Mouse (Mus musculus): ENCODE data around the gene Ccpg1. TPM values are rescaled to one million over a fixed set of nuclear protein-coding genes. Genes with fewer than 3 reads are reported as not detected.

Ccpg1 gene
- polyA plus RNA-seq, 1 experiment: 9.5 TPM

- Histone ChIP-seq H3K4me2 (ENCODE audit: low read depth) (no peak overlapping the region), H3K4me3 (no peak overlapping the region), H3K36me3 (ENCODE audit: control insufficient read depth, insufficient read depth) (peaks cover 4% of the 10 kb centered on the region), H3ac (ENCODE audit: control insufficient read depth, insufficient read length) (no peak overlapping the region), H3K79me2 (ENCODE audit: control insufficient read depth, insufficient read depth) (no peaks in the 10 kb centered on the region), H3K27me3 (ENCODE audit: control insufficient read depth, insufficient read depth, insufficient read length) (no peaks in the 10 kb centered on the region)
- TF ChIP-seq SRF (IDR thresholded peaks at IDR 0.05; ENCODE audit: control insufficient read depth, insufficient read length, low read depth) (no peak), MAX (IDR thresholded peaks at IDR 0.05; ENCODE audit: low read depth) (no peak), E2F4 (IDR thresholded peaks at IDR 0.05; ENCODE audit: insufficient read depth) (no peak)
These were observed 29.5 kb downstream of the Ccpg1 start for GRCm38 (mm10) chr9:73014724-73015123.

GRCm38 (mm10) chr9:73019841-73020240, 34.6 kb downstream of the Ccpg1 start:
- Histone ChIP-seq H3K4me2 (ENCODE audit: low read depth) (no peak overlapping the region), H3K36me3 (ENCODE audit: control insufficient read depth, insufficient read depth) (no peaks in the 10 kb centered on the region)
- TF ChIP-seq TCF3 (IDR thresholded peaks at IDR 0.05; ENCODE audit: insufficient read length, low read depth) (no peak), USF1 (IDR thresholded peaks at IDR 0.05; ENCODE audit: low read depth) (no peak)

DNA sequence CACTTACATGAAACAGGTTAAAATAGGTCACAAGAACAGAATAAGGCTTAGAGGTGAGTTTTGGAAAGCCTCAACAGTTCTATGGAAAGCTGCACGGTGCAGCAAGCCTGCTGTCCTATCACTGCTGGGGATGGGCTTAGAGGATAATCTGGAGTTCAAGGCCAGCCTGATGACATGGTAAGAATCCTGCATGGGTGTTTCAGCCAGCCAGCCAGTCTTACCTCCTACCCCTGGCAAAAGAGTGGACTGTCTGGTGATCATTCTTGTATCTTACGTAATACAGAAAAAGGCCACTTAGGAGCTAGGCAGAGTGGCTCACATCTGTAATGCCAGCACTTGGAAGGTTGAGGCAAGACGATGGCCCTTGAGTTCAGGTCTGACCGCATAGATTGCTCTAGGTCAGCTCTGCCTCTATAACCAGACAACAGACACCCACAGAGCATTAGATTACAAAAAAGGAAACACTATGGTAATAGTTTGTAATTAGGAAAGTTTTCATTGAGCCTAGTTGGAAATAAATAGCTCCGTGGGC, 35.4 kb downstream of the Ccpg1 start:
- no peaks in the 10 kb centered on the region for H3K79me2 ChIP-seq (ENCODE audit: control insufficient read depth, insufficient read depth)
- H3K36me3 ChIP-seq (ENCODE audit: control insufficient read depth, insufficient read depth): no peaks in the 10 kb centered on the region
- no peak overlapping the region for H3K4me2 ChIP-seq (ENCODE audit: low read depth)
- H3K4me3 ChIP-seq: no peak overlapping the region
- no peaks in the 10 kb centered on the region for H3K27me3 ChIP-seq (ENCODE audit: control insufficient read depth, insufficient read depth, insufficient read length)
- TF ChIP-seq TCF3 (IDR thresholded peaks at IDR 0.05; ENCODE audit: insufficient read length, low read depth): no peak
- TF ChIP-seq REST (IDR thresholded peaks at IDR 0.05; ENCODE audit: insufficient read depth, insufficient read length): no peak
- H3ac ChIP-seq (ENCODE audit: control insufficient read depth, insufficient read length): no peak overlapping the region

More at GRCm38 (mm10) chr9:73019841-73020240, 34.6 kb downstream of the Ccpg1 start:
- no peak overlapping the region for H3ac ChIP-seq (ENCODE audit: control insufficient read depth, insufficient read length)
- H3K4me3 ChIP-seq: no peak overlapping the region
- no peaks in the 10 kb centered on the region for H3K27me3 ChIP-seq (ENCODE audit: control insufficient read depth, insufficient read depth, insufficient read length)
- no peaks in the 10 kb centered on the region for H3K79me2 ChIP-seq (ENCODE audit: control insufficient read depth, insufficient read depth)

GRCm38 (mm10) chr9:73025818-73026636, 40.8 kb downstream of the Ccpg1 start:
- no peak for TF ChIP-seq TCF3 (IDR thresholded peaks at IDR 0.05; ENCODE audit: insufficient read length, low read depth)
- no peak for TF ChIP-seq MYOD1 (IDR thresholded peaks at IDR 0.05; ENCODE audit: control insufficient read depth in 1 of 3, insufficient read length in 2 of 3, low read depth in 2 of 3)
- TF ChIP-seq CEBPB (IDR thresholded peaks at IDR 0.05; ENCODE audit: insufficient read depth, poor library complexity, severe bottlenecking): no peak
- no peak for TF ChIP-seq TCF12 (IDR thresholded peaks at IDR 0.05; ENCODE audit: insufficient read depth, poor library complexity, severe bottlenecking)
- TF ChIP-seq USF1 (IDR thresholded peaks at IDR 0.05; ENCODE audit: low read depth): no peak
- TF ChIP-seq MAX (IDR thresholded peaks at IDR 0.05; ENCODE audit: low read depth): no peak
- TF ChIP-seq POLR2AphosphoS2 (IDR thresholded peaks at IDR 0.05; ENCODE audit: insufficient read length, low read depth): no peak
- TF ChIP-seq REST (IDR thresholded peaks at IDR 0.05; ENCODE audit: insufficient read depth, insufficient read length): no peak
- no peak for TF ChIP-seq E2F4 (IDR thresholded peaks at IDR 0.05; ENCODE audit: insufficient read depth)
- TF ChIP-seq SRF (IDR thresholded peaks at IDR 0.05; ENCODE audit: control insufficient read depth, insufficient read length, low read depth): no peak
- TF ChIP-seq POLR2A (IDR thresholded peaks at IDR 0.05; ENCODE audit: insufficient read length, low read depth): no peak
- TF ChIP-seq MYOG (IDR thresholded peaks at IDR 0.05; ENCODE audit: control insufficient read depth in 1 of 3, insufficient read depth in 1 of 3, insufficient read length in 2 of 3, low read depth in 2 of 3): no peak
- Histone ChIP-seq H3K79me2 (ENCODE audit: control insufficient read depth, insufficient read depth) (no peaks in the 10 kb centered on the region), H3K36me3 (ENCODE audit: control insufficient read depth, insufficient read depth) (no peaks in the 10 kb centered on the region), H3K27me3 (ENCODE audit: control insufficient read depth, insufficient read depth, insufficient read length) (no peaks in the 10 kb centered on the region), H3K4me2 (ENCODE audit: low read depth) (no peak overlapping the region), H3K4me3 (no peak overlapping the region), H3ac (ENCODE audit: control insufficient read depth, insufficient read length) (no peak overlapping the region)

DNA sequence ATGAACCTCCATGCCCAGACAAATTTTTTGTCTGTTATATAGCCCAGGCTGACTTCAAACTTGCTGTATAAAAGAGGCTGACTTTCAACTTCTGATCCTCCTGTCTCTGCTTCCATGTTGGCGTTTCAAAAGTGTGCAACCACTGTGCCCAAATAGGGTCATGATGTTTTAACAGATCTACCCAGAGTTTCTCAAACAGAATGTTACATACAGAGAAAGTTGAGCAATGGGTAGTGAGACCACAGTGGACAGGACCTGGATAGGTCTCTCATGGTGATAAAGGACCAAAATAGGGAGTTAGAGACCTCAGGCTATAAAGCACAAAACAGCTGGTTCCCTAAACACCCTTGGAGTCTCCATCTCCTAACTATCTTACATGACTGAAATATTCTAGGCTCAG, 45.2 kb downstream of the Ccpg1 start:
- TF ChIP-seq MYOD1 (IDR thresholded peaks at IDR 0.05; ENCODE audit: control insufficient read depth in 1 of 3, insufficient read length in 2 of 3, low read depth in 2 of 3) (no peak), POLR2AphosphoS2 (IDR thresholded peaks at IDR 0.05; ENCODE audit: insufficient read length, low read depth) (no peak), REST (IDR thresholded peaks at IDR 0.05; ENCODE audit: insufficient read depth, insufficient read length) (no peak), CEBPB (IDR thresholded peaks at IDR 0.05; ENCODE audit: insufficient read depth, poor library complexity, severe bottlenecking) (no peak), MAX (IDR thresholded peaks at IDR 0.05; ENCODE audit: low read depth) (no peak), MYOG (IDR thresholded peaks at IDR 0.05; ENCODE audit: control insufficient read depth in 1 of 3, insufficient read depth in 1 of 3, insufficient read length in 2 of 3, low read depth in 2 of 3) (no peak), TCF3 (IDR thresholded peaks at IDR 0.05; ENCODE audit: insufficient read length, low read depth) (no peak), SRF (IDR thresholded peaks at IDR 0.05; ENCODE audit: control insufficient read depth, insufficient read length, low read depth) (no peak), TCF12 (IDR thresholded peaks at IDR 0.05; ENCODE audit: insufficient read depth, poor library complexity, severe bottlenecking) (no peak), USF1 (IDR thresholded peaks at IDR 0.05; ENCODE audit: low read depth) (no peak), POLR2A (IDR thresholded peaks at IDR 0.05; ENCODE audit: insufficient read length, low read depth) (no peak), E2F4 (IDR thresholded peaks at IDR 0.05; ENCODE audit: insufficient read depth) (no peak)
- Histone ChIP-seq H3K27me3 (ENCODE audit: control insufficient read depth, insufficient read depth, insufficient read length) (no peaks in the 10 kb centered on the region), H3K4me2 (ENCODE audit: low read depth) (no peak overlapping the region), H3K4me3 (no peak overlapping the region), H3K36me3 (ENCODE audit: control insufficient read depth, insufficient read depth) (no peaks in the 10 kb centered on the region), H3K79me2 (ENCODE audit: control insufficient read depth, insufficient read depth) (no peaks in the 10 kb centered on the region), H3ac (ENCODE audit: control insufficient read depth, insufficient read length) (no peak overlapping the region)
